Mouse (Mus musculus): ENCODE results near the gene Tm9sf1. TPM values are rescaled to one million over a fixed set of nuclear protein-coding genes. Genes with fewer than 3 reads are reported as not detected.
A peak's percentile ranks its signal among the peaks of the same experiment; 100 is the strongest.

Gene Tm9sf1
- total RNA-seq, 2 experiments from 2014 or later = 40.4 to 45.8 TPM

DNA sequence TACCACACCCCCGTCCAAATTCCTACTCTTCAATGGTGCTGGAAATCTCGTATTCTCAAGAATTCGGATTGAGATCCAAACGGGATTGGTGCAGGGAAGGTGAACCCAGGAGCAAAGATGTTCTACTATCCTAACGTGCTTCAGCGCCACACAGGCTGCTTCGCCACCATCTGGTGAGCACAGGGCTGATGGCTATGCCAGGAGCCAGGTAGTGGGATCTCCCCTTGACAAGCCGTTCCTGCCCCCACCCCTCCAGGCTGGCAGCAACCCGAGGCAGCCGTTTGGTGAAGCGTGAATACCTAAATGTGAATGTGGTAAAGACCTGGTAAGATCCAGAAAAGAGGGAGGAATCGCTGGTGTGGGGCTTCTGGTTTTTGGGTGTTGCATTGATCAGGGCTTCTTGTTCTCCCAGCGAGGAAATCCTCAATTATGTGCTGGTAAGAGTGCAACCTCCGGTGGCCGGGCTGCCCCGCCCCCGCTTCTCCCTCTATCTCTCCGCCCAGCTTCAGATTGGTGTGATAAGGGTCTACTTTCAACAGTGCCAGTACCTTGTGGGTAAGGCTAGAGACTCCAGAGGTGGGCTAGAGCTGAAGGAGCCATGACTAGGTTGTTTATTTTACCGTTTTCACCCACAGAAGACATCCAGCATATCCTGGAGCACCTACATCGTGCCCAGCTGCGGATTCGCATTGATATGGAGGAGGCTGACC lies 25.0 kb downstream of the Tm9sf1 start:
- H3K4me3 ChIP-seq = peak overlapping the region; percentile 6; the same call in 1 of the 2 replicates
- no peak for TF ChIP-seq CTCF (conservative IDR thresholded peaks at IDR 0.05)
- no peak for DNase-seq (ENCODE audit: low spot score in 2 of 2)
- H3K27ac ChIP-seq = no peak overlapping the region

DNA sequence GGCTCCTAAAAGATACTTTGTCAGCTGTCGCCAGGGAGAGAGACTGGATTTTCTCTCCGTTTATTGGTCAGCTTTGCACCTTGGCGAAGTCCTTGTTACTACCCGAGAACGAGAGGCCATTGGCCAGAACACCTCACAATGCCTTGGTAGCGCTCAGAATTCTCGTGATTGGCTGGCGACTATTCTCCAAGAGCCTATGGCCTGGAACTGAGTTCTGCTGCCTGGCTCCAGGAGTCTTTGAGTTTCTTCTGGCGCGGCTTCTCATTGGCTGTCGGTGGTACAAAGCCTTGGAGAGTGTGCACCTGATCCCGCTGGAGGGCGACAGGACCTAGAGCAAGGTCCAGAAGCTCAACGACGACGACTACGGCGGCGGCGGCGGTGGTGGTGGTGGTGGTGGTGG lies 25.8 kb downstream of the Tm9sf1 start, which contains the start of gene Rec8:
TSS of gene Rec8 (plus strand) at position 216 of the 400 bp plus-strand sequence.
- no peak for TF ChIP-seq CTCF (conservative IDR thresholded peaks at IDR 0.05)
- DNase-seq (ENCODE audit: low spot score in 2 of 2) = no peak
- Histone ChIP-seq H3K27ac (no peak within 1 kb of the TSS), H3K4me3 (peak within 1 kb of the TSS; percentile 6; the same call in 1 of the 2 replicates)

DNA sequence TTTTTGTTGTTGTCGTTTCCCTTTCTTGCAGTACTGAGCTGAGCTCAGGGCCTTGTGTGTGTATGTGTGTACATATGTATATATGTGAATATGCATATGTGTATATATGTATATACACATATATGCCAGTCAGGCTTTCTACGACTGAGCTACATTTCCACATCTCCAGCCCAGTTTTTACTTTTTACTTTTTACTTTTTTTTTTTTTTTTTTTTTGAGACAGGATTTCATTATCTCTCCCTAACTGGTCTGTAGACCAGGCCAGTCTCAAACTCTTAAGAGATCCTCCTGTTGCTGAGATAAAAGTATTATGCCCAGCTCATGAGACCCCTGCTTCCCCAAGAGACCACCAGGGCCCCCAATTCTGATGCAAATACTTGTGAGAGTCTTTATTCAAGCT lies 26.8 kb downstream of the Tm9sf1 start:
- Histone ChIP-seq H3K4me3 (no peak overlapping the region), H3K27ac (no peak overlapping the region)
- no peak for DNase-seq (ENCODE audit: low spot score in 2 of 2)
- TF ChIP-seq CTCF (conservative IDR thresholded peaks at IDR 0.05) = no peak

- no peak for TF ChIP-seq CTCF (conservative IDR thresholded peaks at IDR 0.05)
- no peak for DNase-seq (ENCODE audit: low spot score in 2 of 2)
These were observed 27.7 kb downstream of the Tm9sf1 start for GRCm38 (mm10) chr14:55615876-55616275.

DNA sequence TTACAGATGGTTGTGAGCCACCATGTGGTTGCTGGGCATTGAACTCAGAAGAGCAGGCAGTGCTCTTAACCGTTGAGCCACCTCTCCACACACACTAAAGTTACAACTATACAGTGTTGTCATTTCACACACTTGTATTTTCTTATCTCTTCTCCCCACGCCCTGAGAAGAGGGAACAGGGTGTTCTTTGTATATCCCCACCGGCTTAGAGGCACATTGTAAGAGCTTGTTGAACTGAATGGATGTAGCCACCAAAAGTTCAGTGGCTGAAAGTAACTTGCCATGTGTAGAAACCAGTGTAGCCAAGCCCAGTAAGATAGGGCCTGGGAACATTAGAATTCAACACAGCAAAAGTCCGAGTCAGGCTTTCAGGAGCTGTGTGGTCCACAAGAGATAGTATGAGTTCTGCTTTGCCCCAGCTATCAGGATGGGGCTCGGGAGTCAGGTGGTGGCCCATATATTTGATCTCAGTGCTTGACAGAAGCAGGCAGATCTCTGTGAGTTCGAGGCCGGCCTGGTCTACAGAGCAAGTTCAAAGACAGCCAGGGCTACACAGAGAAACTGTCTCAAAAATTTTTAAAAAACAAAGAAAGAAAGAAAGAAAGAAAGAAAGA lies 28.9 kb downstream of the Tm9sf1 start:
- no peak overlapping the region for H3K27ac ChIP-seq
- DNase-seq (ENCODE audit: low spot score in 2 of 2) = no peak
- H3K4me3 ChIP-seq = no peak overlapping the region
- no peak for TF ChIP-seq CTCF (conservative IDR thresholded peaks at IDR 0.05)

More at GRCm38 (mm10) chr14:55615876-55616275, 27.7 kb downstream of the Tm9sf1 start:
- no peak overlapping the region for H3K4me3 ChIP-seq
- no peak overlapping the region for H3K27ac ChIP-seq

DNA sequence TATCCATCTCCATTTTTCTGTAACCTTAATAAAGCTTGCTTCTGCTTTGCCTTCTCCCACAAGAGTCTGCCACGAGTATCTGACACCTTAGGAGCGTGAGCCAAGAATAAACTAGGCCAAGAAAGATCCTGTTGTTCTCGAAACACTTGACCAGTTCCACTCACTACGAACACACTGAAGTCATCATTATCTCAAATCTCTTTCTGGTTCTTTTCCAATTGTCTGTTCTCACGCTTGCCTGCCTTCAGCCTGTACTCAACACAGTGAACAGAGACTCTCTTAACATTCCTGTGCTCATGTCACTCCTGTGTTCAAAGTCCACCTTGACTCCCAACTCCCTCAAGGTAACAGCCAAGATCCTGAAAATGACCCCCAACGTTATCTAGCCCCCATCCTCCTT lies 30.3 kb downstream of the Tm9sf1 start:
- Histone ChIP-seq H3K4me3 (no peak overlapping the region), H3K27ac (no peak overlapping the region)
- DNase-seq (ENCODE audit: low spot score in 2 of 2) = no peak
- no peak for TF ChIP-seq CTCF (conservative IDR thresholded peaks at IDR 0.05)

DNA sequence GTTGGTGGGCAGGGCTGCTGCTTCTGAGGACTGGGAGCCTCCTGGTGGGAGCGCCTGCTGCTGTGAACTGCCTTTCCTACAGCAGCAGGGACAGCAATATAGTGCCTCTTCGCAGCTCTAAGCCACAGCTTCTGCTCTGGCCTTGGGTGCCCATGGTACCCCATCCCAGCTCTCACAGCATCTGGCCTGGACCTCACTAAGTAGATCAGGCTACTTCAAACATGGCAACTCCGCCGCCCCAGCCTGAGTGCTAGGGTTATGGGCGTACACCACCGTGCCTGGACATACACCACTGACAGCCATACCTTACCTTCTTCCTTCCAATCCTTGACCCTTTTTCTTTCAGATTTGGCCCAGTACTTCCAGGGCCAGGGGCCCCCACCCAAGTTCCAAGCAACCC lies 35.3 kb downstream of the Tm9sf1 start:
- Histone ChIP-seq H3K4me3 (no peak overlapping the region), H3K27ac (no peak overlapping the region)
- no peak for DNase-seq (ENCODE audit: low spot score in 2 of 2)
- TF ChIP-seq CTCF (conservative IDR thresholded peaks at IDR 0.05) = no peak

- no peak for TF ChIP-seq CTCF (conservative IDR thresholded peaks at IDR 0.05)
- no peak for DNase-seq (ENCODE audit: low spot score in 2 of 2)
- no peak overlapping the region for H3K4me3 ChIP-seq
- no peak overlapping the region for H3K27ac ChIP-seq
These were observed 37.7 kb downstream of the Tm9sf1 start for GRCm38 (mm10) chr14:55605743-55606459.

- peak overlapping the region; percentile 52; the same call in 1 of the 2 replicates for H3K4me3 ChIP-seq
- no peak for TF ChIP-seq CTCF (conservative IDR thresholded peaks at IDR 0.05)
- DNase-seq (ENCODE audit: low spot score in 2 of 2) = no peak
- H3K27ac ChIP-seq = peak overlapping the region; percentile 81; the same call in 1 of the 2 replicates
These were observed 38.8 kb downstream of the Tm9sf1 start for GRCm38 (mm10) chr14:55604823-55605222.

DNA sequence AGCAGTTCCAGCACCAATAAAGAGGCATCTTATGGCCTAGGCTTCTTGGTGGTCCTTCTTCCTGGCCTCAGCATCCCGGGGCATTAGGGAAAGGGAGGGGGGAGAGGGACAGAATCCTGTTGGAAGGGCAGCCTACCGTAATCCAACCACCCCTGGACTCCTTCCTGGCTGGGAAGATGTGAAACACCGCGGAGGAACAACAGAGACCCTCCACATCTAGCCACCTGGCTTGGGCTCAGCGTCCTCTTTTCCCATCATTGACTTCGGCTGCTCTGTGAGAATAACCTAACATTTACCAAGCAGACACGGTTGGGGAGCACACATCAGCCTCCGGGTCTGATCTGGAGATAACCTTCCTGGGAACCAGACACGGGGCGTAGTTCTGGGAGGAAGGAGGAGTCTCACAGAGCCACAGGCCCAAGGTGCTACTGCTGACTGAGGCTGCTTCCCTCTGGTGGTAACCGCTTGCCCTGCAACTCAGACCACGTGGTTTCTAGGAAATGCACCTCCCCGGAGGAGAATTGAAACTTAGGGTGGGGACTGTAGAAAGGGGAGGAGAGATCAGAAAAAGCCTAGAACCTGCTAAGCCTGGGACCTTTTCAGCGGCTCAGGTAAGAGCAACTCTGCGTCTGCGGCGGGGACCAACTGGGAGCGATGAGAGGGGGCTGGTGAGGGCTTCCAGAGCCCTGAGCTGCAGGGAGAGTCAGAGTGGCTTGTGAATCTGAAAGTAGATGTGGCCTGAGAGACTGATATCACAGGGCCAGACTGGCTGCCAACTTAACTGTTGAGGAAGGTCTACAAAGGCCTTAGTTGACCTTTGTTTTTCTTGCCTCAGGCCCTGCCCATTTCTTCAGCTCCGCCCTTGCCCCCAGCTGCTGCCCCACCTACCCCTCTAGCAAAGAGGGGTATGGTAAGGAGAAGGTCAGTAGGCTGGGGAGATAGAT lies 39.7 kb downstream of the Tm9sf1 start:
- peak; percentile 85 to 86 for DNase-seq (ENCODE audit: low spot score in 2 of 2)
- Histone ChIP-seq H3K27ac (peak overlapping the region; percentile 81), H3K4me3 (peak overlapping the region; percentile 52)
- TF ChIP-seq CTCF (conservative IDR thresholded peaks at IDR 0.05) = peak; percentile 93

- peak within 1 kb of the TSS; percentile 81 for H3K27ac ChIP-seq
- DNase-seq (ENCODE audit: low spot score in 2 of 2) = no peak
- no peak for TF ChIP-seq CTCF (conservative IDR thresholded peaks at IDR 0.05)
- H3K4me3 ChIP-seq = peak within 1 kb of the TSS; percentile 52
These were observed 40.4 kb downstream of the Tm9sf1 start, which contains the start of gene Irf9 for GRCm38 (mm10) chr14:55603271-55603632. Irf9 (plus strand) TSS chr14:55603571.

Data from layer of hippocampus, adult 2 months (tissue).